Mouse (Mus musculus): ENCODE data around the gene Zfp811.

The Zfp811 gene

DNA sequence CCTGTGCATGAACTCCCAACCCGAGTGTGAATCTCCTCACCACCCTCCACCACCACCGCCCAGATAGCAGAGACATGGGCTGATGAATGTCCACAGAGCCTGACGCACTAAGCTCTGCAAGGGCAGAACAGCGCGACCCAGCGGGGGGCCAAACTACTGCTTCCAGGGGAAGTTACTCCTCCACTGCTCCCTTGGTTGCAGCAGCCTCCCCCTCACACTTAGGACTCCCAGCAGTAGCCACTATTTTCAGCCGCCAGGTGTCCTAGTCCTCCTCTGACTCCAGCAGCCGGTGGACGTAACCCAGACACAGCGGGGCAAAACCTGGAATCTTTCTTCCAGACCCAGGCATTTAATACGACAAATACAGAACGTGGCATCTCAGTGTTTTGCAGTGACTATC, 56.1 kb downstream of the Zfp811 start:
- peak; percentile 14 for DNase-seq (ENCODE audit: low read depth, low spot score)

DNA sequence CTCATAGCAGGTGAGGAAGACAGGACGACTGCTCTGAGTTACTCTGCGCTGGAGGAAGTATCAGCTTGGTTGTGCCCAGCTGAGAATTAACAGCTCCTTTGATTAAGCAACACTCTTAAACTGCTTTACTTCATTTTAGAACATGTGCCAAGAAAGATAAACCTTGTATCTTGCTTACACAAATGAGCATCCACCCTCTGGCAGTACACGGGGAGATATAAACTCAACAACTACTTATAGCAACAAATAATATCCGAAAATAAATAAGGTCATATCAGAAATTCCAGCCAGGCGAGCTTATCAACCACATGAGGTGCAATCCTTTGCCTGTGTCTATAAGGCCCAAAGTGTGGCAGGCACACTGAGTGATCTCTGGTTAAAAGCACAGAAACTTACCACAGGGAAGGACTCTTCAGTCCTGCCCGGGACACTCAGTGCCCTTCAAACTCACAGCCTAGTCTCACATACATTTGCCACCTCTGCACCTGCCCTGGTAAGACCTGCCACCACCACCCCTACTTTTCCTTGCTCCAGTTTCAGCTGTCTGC, 56.8 kb downstream of the Zfp811 start:
- DNase-seq (ENCODE audit: low read depth, low spot score): no peak

GRCm38 (mm10) chr17:32750611-32751010, 59.1 kb downstream of the Zfp811 start:
- DNase-seq (ENCODE audit: low read depth, low spot score): no peak
